Mouse (Mus musculus): ENCODE results near the gene Vmn1r1.

The Vmn1r1 gene

DNA sequence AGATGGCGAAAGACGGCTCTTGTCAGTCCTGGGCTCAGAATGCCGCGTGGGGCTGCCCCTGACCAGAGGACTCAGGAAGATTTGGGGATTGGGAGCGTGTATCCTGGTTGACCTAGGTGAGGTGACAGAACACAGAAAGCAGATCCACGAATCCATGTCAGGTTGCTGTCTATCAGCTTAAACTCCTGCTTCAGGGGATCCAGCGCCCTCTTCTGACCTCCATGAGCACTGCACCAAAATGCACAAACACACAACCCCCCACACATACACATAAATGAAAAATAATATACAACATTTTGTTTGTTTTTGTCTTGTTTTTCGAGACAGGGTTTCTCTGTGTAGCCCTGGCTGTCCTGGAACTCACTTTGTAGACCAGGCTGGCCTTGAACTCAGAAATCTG lies 26.1 kb downstream of the Vmn1r1 start:
- in situ Hi-C loops (cut with MboI; ENCODE audit: low sequenced_read_pairs), result loop anchor here (25.0 kb wide), 1 partner anchor 399 kb away; no protein-coding TSS in a partner anchor

DNA sequence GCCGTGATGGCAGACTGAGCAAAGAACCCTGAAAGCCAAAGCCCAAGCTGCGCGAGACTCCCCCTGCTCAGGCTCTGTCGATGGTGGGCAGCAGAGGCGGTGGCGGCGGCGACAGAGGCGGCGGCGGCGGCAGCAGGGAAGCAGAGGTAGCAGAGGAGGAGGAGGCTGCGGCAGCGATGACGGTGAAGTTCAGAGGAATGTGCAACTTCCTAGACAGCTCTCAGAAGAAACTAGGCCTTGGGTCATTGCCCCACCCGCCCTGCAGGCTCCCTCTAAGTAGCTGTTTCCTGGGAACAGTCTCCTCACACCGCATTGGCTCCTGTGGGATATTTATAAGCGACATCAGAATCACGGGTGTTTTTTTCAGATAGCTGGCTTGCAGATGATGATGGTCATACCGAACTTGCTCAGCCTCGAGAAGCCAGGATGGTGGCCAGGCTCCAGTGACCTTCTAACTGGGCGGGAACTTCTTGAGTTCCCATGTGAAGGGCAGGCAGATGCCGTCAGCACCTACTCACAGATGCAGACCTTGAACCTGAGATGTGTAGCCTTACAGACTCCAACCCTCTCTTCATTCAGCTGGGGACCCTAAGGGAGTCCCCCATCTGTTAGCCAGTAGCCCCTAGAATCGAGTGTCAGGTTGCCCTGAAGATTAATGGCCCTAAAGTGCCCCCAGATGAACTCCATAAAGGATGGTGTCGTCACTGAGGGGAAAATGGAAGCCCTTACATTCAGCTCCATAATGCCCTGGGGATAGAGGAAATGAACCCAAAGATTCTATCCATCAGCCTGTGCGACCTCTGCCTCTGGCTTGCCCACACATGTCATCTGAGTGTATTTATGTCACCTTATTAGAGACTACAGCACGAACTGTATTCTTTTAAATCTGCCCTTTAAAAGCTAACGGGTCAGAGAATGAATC lies 26.8 kb downstream of the Vmn1r1 start:
- in situ Hi-C loops (cut with MboI; ENCODE audit: low sequenced_read_pairs), result loop anchor here (25.0 kb wide), 1 partner anchor 400 kb away; no protein-coding TSS in a partner anchor

GRCm38 (mm10) chr1:182130830-182131229 lies 33.5 kb downstream of the Vmn1r1 start:
- in situ Hi-C loops (cut with MboI; ENCODE audit: low sequenced_read_pairs), result loop anchor here (25.0 kb wide), 1 partner anchor 406 kb away; no protein-coding TSS in a partner anchor

DNA sequence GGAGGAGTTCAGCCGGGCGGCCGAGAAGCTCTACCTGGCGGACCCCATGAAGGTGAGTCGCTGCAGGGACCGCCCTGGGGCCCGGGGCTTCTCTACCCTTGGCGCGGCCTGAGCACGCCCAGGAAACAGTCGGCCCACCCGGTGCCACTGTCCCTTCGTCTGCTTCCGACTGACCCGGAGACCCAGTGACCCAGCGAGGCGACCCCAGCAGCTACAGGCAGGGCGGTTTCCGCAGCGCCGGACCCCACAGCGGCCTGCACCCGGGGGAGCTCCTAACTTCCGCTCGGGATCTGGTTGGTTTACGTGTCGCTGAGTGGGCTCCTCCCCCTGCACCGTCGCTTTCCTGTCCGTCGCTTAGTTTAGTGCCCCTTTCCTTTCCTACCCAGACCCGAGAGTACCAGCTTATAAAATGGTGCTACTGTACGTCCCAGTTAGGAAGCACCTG lies 39.3 kb downstream of the Vmn1r1 start:
- in situ Hi-C loops (cut with MboI; ENCODE audit: low sequenced_read_pairs), result loop anchor here (25.0 kb wide), 1 partner anchor 412 kb away; no protein-coding TSS in a partner anchor

GRCm38 (mm10) chr1:182124506-182124905 lies 39.8 kb downstream of the Vmn1r1 start, which contains the start of gene Srp9:
Srp9 (plus strand) TSS chr1:182124737.
- in situ Hi-C loops (cut with MboI; ENCODE audit: low sequenced_read_pairs), result no loop called here

- in situ Hi-C loops (cut with MboI; ENCODE audit: low sequenced_read_pairs), result no loop called here
Measured at GRCm38 (mm10) chr1:182122413-182122812, 41.9 kb downstream of the Vmn1r1 start.

- in situ Hi-C loops (cut with MboI; ENCODE audit: low sequenced_read_pairs), result loop anchor here (5.0 to 10.0 kb wide), 2 partner anchors 229 to 381 kb away; no protein-coding TSS in a partner anchor
Measured at GRCm38 (mm10) chr1:182115651-182116408, 48.5 kb downstream of the Vmn1r1 start.

DNA sequence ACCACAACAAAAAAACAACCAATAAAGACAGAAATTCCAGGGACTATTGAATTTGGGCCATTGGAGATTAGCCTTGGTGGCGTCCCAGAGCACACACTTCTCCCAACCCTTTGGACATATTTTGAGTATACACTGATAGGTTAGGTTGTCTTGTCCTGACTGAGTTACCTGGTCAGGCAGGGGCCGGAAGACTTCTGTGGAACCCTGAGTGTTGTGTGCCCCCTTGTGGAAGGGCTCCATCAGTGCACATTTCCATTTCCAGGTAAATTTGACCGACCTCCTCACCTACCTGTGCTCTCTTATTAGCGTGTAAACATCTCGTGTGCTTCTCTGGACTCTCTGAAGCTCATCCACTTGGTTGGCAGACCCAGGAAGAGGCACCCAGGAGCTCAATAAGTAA lies 49.1 kb downstream of the Vmn1r1 start:
- in situ Hi-C loops (cut with MboI; ENCODE audit: low sequenced_read_pairs), result loop anchor here (5.0 to 10.0 kb wide), 2 partner anchors 228 to 380 kb away; no protein-coding TSS in a partner anchor

DNA sequence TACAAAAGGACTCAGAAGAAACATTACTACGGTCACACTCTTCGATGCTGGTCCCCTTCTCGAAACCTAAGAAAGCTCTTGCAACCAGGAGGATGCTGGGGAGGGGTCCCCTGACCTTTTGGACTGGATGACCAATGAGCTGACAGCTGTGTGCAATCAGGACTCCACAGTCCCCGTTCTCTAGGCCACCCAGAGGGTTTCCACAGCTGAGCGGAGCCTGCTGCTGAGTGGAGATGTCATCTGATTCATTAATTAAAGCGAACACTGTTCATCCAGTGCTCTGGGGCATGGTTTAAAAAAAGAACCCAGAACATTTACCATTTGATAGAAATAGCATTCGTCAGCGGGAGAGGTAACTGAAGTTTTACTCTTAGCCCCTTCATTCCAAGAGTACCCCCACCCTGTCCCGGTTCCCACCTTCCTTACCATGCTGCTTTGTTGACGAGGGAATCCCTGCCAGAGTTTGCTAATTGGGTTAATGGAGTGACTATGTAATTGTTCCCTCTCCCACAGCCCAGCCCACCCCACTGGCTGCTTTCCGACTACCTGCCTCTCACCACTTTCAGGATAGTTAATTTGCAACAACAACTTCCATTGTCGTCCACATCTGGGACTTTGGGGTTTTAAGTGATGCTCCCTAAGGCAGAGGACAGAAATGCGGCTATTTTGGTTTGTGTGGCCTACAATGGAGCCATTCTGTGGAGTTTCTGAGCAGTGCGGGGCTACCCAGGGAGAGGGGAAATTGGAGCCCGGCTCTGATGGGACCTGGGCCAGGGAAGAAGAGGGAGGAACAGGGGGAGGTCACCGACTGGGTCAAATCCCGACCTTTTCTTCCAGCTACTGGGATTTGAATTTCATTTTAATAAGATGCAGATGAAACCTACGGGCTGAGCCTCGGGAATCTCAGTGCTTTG lies 50.4 kb downstream of the Vmn1r1 start:
- in situ Hi-C loops (cut with MboI; ENCODE audit: low sequenced_read_pairs), result loop anchor here (10.0 kb wide), 1 partner anchor 379 kb away; no protein-coding TSS in a partner anchor

- in situ Hi-C loops (cut with MboI; ENCODE audit: low sequenced_read_pairs), result loop anchor here (10.0 kb wide), 1 partner anchor 378 kb away; no protein-coding TSS in a partner anchor
Measured at GRCm38 (mm10) chr1:182113131-182113530, 51.2 kb downstream of the Vmn1r1 start.

DNA sequence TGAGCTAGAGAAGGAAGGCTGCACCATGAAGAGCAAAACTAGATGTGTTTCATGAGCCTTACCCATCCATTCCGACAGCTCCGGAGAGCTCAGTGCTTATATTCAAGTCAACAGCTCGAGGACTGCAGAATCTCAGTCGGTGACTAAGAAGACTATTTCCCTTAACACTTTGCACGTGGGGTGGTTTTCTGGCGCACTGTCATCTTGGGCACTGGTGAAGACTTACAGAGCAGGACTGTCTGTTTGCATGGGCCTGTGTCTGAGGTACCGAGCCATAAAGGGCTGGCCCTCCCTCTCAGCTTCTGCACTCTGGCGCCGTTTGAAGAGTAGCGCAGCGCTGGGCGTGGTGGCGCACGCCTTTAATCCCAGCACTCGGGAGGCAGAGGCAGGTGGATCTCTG lies 51.9 kb downstream of the Vmn1r1 start:
- in situ Hi-C loops (cut with MboI; ENCODE audit: low sequenced_read_pairs), result loop anchor here (10.0 kb wide), 1 partner anchor 378 kb away; no protein-coding TSS in a partner anchor

DNA sequence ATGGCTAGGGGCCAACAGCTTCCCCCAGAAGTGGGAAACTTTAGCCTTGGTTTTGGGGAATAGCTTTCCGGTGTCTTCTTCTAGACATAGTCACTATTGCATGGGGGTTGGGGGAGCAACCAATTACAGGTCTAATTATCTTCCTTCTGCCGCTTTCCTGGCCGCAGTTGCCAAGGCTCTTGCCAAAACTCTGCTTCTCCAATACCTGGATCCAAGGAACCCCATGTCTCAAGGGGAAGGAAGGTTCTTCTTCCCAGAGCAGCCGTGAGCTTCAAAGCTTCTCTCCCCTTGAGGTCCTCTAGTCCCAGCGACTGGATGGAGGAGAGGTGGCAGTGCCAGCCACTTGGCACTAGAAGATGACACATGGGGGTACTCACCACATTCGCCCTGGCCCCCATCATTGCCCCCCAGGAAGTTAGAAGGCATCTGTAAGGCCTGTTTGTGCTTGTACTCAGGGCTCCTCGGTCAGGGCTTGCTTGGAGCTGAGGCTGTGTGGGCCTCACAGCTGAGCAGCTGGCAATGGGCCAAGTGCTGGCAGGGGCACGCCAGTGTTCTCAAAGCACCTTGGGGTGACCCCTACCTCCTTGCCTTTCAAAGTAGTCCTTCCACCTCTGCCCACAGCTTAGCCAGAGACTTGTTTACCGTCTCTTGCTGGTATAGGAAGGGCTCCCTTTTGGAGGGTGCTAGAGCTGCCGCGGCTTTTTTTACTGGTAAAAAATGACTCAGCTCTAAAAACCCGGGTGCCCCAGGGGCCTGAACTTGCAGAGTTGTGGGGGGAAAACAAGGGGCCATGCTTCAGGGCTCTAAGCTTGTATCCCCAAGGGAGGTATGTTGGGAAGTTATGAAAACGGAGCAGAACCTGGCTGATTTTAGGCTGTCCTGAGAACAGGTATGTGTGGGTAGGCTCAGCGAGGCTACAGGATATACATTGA lies 52.6 kb downstream of the Vmn1r1 start:
- in situ Hi-C loops (cut with MboI; ENCODE audit: low sequenced_read_pairs), result loop anchor here (10.0 kb wide), 1 partner anchor 377 kb away; no protein-coding TSS in a partner anchor

DNA sequence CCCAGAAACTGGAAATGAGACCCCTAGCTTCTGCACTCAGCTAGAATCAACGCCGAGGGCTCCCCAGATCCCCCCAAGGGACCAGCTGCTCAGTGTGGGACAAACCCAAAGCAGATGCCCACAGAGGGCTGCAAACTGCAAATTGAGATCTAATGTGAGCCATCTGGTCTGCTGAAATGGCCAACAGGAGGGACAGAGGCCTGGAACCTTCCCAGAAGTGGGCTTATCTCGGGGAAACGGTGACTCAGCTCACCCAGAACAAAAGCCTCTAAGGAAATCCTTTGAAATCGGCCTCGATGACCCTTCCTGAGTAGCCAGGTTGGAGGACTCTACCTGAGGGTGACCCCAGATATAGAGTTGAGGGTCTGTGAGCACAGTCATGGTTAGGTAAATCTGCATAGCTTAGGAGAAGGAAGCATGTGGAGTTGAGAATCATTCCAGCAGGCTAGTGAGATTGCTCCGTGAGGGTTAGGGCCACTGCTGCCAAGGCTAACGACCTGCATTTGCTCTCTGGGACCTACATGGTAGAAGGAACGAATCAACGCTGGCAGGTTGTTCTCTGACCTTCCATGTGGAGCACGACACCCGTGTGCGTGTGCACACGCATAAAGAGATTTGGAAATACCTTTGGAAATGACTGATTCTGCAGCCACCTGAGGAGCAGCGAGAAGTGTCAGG lies 53.4 kb downstream of the Vmn1r1 start:
- in situ Hi-C loops (cut with MboI; ENCODE audit: low sequenced_read_pairs), result loop anchor here (10.0 kb wide), 1 partner anchor 376 kb away; no protein-coding TSS in a partner anchor

DNA sequence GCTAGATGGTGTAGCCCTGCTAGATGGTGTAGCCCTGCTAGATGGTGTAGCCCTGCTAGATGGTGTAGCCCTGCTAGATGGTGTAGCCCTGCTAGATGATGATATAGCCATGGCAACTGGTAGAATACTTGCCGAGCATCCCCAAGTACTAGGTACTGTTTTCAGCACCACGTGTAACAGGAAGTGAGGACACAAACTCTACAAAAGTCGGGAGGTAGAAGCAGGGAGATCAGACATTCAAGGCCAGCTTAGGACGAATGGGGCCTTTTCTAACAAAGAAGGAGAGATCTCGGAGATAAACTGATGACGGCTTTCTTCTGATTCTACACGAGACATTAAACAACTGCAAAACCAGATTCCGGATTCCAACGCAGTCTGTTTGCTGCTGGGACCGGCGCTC lies 54.1 kb downstream of the Vmn1r1 start:
- in situ Hi-C loops (cut with MboI; ENCODE audit: low sequenced_read_pairs), result loop anchor here (10.0 kb wide), 1 partner anchor 375 kb away; no protein-coding TSS in a partner anchor

- in situ Hi-C loops (cut with MboI; ENCODE audit: low sequenced_read_pairs), result no loop called here
Measured at GRCm38 (mm10) chr1:182108397-182109099, 55.7 kb downstream of the Vmn1r1 start.

GRCm38 (mm10) chr1:182107251-182107650 lies 57.0 kb downstream of the Vmn1r1 start:
- in situ Hi-C loops (cut with MboI; ENCODE audit: low sequenced_read_pairs), result no loop called here

GRCm38 (mm10) chr1:182105023-182105422 lies 59.3 kb downstream of the Vmn1r1 start:
- in situ Hi-C loops (cut with MboI; ENCODE audit: low sequenced_read_pairs), result no loop called here
